Mouse (Mus musculus) megakaryocyte, adult 5-6 weeks (primary cell): ENCODE data around the gene D430041D05Rik. TPM values are rescaled to one million over a fixed set of nuclear protein-coding genes. Genes with fewer than 3 reads are reported as not detected.

Source experiments
- ATAC-seq: 2 replicates; pipeline ENCODE4 v1.8.0; 2016; ENCODE audit warnings: mild to moderate bottlenecking, inconsistent platforms; ENCODE audit not compliant: poor library complexity, severe bottlenecking
- total RNA-seq, 2 experiments: library from RNA; stranded (forward) in 1 of 2; stranded (reverse) in 1 of 2; fragments of 153-499, 151-499 nt in 1 of 2; fragments of 221-1000, 200-1000 nt in 1 of 2; gene quantifications; 2 replicates each; pipeline versions ENCODE4 v1.2.3 to v1.2.4; 2015 to 2017

Gene D430041D05Rik
- total RNA-seq, 2 experiments from 2014 or later: not detected

- no peak for ATAC-seq
These were observed 111.7 kb downstream of the D430041D05Rik start for GRCm38 (mm10) chr2:104299160-104299559.

DNA sequence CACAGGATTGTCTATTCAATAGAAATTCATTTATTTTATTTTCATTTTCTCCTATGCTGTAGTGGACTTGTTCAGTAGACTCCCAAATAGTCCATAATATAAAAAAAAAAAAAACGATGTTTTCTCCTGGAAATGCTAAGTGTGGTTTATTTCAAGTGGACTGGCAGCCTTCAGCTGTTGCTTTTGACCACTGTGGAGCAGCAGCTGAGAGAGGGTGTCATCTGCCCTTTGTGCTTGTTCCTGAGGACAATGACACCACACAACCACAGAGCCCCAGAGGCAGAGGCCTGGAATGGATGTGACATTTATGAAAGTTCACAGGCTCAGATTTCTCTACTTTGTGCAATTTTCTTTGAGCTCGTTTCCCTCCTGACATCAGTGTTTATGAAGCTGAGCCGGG lies 124.0 kb downstream of the D430041D05Rik start:
- no peak for ATAC-seq

- no peak for ATAC-seq
These were observed 127.3 kb downstream of the D430041D05Rik start for GRCm38 (mm10) chr2:104283401-104283955.

GRCm38 (mm10) chr2:104282835-104283234 lies 128.0 kb downstream of the D430041D05Rik start:
- no peak for ATAC-seq

DNA sequence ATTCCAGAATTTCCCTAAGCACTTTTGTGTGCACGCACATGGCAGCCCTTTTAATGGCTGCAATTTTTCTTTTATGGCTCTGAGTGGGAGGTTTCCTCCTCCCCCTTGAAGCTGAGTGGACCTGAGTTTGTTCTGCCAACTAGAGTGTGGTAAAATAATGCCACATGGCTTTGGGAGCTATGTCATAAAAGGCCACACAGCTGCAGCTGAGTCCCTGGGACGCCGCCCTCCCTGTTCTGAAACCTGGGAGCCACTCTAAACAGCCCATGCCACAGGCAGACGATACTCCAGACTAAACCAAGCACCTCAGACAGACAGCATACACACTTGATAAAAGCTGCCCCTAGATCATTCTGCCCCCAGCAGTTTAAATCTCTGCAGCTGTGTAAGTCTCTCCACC lies 143.8 kb downstream of the D430041D05Rik start:
- no peak for ATAC-seq

- no peak for ATAC-seq
These were observed 149.1 kb downstream of the D430041D05Rik start for GRCm38 (mm10) chr2:104261741-104262067.

DNA sequence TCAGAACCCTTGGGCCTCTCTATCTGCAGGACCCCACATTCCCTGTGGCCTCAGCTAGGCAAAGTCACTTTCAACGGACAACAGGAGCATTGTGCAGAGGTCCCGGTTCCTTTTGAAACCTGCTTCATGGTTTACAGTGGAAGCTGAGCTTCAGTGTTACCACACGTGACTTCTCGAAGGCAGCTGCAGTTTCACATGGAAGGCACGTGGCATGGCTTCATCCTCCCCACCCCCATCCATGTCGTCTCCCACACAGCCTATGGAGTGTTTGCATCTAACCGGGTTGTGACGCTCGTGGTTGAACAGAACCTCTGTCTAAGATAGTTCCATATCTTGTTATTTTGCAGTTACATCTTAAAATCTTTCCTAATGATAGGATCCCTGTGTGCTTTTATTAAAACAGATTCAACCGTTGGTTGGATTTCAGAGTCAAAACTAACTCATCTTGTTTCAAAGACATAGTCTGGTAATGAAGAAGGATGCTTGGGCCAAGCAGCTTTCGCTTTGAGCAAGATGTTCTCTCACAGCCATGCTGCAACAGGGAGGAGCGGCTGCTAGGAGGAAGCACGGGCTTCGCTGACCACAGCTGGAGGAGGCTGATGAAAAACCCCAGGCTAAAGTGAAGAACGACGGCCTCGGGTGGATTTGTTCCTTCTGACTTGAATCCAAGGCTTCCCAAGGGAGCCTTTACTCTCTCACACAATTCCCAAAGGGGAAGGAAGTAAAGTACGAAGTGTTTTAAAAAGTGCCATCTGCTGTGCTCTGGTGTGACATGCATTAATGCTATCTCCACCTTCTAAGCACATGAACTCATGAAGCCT lies 149.7 kb downstream of the D430041D05Rik start:
- ATAC-seq: no peak

GRCm38 (mm10) chr2:104256585-104256984 lies 154.2 kb downstream of the D430041D05Rik start:
- no peak for ATAC-seq

- no peak for ATAC-seq
These were observed 155.9 kb downstream of the D430041D05Rik start for GRCm38 (mm10) chr2:104254944-104255343.

GRCm38 (mm10) chr2:104253341-104253740 lies 157.5 kb downstream of the D430041D05Rik start:
- no peak for ATAC-seq

DNA sequence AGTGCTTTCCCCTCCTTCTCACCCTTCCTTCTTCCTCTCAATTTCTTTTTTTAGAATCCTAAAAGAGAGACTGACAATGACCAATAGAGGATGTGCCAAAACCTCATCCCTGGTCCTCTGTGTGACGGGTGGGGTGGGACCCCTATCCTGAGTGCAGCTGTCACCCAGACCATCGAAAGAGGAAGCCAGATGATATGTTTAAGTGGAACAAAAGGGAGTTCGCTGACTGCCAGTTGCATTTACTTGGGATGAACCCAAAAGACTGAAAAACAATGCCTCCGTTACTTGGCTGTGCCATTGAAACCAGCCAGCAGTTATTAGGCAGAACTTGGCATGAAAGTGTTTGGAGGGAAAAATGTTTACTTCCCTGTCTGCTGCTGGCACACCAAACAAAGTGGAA lies 159.2 kb downstream of the D430041D05Rik start:
- ATAC-seq: no peak

DNA sequence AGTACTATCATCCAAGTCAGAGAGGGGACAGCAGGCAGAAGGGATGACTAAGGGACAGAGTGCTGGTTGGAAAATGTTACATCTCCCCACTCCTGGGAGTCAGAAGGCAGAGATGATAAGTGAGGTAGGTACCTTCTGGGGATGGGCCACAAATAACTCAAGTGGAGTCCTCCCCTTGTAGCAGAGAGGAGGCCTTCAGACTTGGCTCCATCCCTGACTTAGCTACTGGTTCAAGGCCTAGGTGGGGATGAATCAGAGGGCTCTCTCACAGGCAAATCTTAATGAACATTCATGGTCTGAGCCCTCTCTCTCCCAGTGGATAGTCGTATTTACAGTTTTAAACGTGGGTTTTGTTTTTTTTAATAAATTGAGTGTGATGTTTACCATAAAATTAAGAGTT lies 161.0 kb downstream of the D430041D05Rik start:
- no peak for ATAC-seq

DNA sequence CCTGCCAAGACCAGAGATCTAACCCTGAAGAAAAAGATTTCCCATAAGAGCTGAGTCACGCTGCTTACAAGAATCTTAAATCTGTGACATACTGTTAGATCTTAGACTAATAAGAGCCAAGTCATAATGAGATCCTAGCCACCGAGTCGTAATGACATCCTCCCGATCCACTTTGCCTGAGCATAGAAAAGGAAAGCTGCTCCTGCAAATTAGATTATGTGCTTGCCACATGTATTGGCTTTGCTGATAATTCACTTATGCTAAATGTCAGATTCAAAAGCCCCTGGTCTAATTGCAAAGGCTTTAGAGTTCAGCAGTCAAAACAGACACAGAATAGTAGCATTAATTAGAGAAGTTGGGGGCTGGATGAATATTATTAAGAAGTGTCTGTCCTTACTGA lies 164.0 kb downstream of the D430041D05Rik start:
- no peak for ATAC-seq

DNA sequence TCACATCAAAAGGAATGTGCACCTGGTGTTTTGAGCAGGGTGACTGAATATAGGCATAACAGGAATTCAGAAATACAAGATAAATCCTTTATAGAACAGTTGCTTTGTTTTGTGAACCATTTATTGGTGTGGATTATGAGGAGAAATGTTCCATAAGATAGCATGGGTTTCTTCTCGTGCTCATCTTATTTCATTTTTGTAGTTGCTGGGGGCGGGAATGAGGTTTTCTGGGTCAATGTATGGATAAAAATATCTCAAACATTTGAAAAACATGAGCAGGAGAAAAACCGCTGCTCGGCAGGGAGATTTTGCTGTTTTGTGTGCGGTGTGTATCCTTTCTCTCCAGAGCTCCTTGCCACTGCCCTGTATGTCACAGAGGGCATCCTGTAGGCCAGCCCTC lies 168.8 kb downstream of the D430041D05Rik start:
- no peak for ATAC-seq

GRCm38 (mm10) chr2:104237141-104237540 lies 173.7 kb downstream of the D430041D05Rik start:
- no peak for ATAC-seq

GRCm38 (mm10) chr2:104230444-104230843 lies 180.4 kb downstream of the D430041D05Rik start:
- no peak for ATAC-seq

- no peak for ATAC-seq
These were observed 184.8 kb downstream of the D430041D05Rik start for GRCm38 (mm10) chr2:104226057-104226456.

DNA sequence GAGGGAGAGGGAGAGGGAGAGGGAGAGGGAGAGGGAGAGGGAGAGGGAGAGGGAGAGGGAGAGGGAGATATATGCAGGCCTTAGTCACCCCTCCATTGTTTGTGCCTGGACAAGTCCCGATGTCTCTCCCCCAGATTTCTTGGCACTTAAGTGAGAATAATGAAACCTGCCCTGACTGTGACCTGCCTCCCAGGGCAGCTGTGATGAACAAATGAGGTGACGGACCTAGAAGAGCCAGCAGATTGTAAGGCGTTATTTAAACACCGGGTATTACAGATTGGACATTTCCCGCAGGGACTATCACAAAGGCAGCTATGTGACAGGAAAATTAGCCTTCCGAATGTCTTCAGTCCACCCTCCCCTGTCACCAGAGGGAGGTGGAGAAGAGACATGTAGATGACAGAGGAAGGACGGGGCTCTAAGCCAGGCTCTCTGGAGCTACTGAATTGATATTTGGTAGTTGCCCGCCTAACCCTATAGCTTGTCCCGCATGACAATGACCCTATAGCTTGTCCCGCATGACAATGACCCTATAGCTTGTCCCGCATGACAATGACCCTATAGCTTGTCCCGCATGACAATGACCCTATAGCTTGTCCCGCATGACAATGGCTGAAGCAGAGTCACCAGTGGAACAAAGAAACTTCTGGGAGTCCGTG lies 191.0 kb downstream of the D430041D05Rik start:
- no peak for ATAC-seq

GRCm38 (mm10) chr2:104218588-104219065 lies 192.2 kb downstream of the D430041D05Rik start:
- ATAC-seq: no peak

DNA sequence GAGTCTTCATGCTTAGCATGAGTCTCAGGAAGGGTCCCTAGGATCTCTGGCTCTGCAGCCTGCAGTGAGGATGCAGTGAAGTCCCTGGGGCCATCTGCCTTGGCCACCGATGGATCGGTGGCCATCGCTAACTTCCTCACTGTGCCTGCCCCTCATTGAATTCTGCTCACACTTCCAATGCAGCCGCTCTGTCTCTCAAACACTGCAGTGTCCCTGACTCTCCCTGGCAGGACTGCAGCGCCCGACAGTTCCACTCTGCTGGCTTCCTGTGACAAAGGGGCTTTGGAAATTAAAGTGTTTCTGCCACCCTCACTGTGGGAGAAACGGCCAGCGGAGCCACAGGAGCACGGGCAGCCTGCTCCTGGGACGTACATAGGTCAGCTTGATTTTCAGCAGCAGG lies 192.7 kb downstream of the D430041D05Rik start:
- ATAC-seq: no peak

DNA sequence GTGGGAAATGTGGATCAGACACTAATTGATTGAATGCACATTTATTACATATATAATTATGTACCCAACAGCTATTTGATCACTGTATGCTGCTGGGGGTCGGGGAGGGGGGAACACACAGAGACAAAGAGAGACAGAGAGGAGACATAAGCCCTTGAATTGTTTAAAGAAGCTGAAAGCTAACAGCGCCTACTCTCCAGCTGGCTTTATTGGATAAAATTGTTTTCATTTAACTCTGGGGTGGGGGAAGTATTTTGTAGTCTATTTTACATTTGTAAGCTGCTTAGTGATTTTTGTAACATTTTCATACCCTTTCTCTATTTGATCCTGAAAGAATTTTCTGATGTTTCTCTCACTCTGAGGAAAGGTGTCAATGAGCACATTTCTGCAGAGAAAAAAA lies 201.4 kb downstream of the D430041D05Rik start:
- no peak for ATAC-seq

DNA sequence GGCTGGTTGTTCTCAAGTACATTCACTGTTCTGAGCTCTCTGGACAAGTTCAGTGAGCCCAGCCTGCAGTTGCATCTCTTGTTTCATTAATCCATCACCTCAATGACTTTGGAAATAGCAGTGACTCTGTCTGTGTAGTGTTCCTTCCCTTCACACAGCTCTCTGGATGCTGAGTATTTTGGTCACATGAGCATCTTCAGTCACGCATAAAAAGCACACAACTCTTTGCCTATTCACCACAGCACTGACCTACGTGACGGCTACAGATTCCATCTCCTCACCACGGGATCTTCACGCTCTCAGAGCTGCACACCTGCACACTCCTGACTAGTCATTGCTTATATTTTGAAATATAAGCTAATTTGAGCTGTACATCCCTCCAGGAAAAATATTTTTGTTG lies 202.4 kb downstream of the D430041D05Rik start:
- ATAC-seq: no peak
